Mouse (Mus musculus) thymus, postnatal 25 days (tissue): ENCODE measurements around the gene Met.

Experiments used
- DNase-seq: peaks from one replicate; pipeline ENCODE4 v3.0.0; 2022

Met gene

GRCm38 (mm10) chr6:17463434-17464280 lies at the start of gene Met:
Gene Met (plus strand): TSS chr6:17463800.
- DNase-seq = no peak

DNA sequence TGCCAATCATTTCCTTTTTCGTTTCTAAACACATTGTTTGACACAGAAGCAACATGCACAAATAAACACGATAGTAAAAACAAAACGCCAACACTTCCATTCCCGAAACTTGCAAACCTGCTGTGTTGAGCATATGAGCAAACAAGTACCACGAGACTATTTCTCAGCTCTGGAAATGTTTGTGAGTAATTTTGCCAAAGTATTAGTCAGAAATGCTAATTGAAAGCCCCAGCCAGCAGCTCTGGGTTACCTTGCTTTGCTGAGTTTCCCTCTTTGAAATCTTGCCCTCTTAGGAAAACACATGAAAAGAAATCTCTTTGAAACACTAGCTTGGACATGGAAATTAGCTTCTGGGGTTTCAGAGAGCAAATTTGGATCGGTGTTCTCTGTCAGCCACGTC lies 45.4 kb upstream of the Met start:
- DNase-seq = no peak

GRCm38 (mm10) chr6:17422432-17422831 lies 41.2 kb upstream of the Met start:
- DNase-seq = no peak

DNA sequence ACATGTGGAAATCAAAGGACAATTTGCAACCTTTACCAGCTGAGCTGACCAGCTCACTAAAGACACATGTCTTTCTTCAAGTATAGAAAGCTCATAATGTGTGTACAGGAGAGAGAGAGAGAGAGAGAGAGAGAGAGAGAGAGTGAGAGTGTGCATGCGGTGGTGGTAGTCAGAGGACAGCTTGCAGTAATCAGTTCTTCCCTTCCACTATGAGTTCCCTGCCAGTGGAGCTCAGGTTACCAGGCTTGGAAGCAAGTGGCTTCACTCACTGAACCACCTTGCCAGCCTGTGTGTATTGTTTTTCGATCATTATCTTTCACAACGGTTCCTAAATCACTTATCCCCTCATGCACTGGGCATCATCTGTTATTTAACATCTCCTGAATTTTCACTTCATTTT lies 34.6 kb upstream of the Met start:
- DNase-seq = no peak

DNA sequence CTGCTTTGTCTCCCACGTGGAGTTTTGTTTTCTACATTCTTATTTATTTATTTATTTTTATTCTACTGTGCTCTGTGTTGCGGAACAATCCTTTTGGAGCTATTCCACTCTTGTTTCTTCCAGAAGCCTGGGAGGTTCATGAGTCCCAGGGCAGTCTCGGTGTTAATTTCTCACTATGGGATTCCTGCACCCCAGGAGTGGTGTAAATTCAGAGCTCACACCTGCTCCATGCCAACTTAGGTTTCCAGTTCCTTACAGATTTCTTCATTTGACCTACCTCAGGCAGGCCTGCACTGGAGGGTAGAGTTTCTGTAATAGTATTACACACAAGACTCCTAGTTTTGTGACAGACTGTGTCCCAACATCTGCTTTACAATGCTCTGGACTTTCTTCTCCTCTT lies 34.0 kb upstream of the Met start:
- no peak for DNase-seq

DNA sequence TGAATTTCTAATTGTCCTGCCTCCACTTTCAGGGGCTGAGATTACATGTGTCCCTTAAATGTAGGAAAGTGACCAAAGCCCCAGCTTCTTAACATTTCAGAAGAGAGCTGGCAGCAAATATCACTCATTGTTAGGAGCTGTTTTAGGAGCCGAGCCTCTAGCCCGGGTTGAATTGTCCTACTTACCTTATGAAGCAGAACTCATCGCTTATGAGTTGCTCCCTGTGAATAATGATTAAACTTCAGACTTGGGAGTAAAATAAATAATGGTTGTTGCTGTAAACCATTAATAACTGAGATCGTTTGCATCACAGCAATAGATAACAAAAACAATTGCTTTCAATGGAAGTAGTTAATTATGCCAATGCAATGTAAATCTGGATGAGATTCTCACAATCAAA lies 20.3 kb upstream of the Met start:
- no peak for DNase-seq

DNA sequence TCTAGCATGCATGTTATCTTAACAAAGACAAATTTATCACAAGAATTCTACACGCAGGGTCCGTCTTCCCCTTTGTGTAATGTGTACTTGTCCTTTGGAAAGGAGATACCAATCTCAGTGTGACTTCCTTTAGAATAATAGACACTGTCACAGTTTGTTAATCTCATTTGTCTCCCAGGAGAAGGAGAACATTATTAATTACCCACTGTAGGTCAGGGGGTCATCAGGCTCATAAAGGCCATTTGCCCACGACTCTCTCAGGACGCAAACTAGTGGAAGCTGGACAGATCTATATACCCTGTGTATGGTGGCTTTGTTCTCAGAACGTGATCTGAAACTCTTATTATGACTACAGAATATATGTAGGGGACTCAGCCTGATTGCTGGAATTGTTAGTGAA lies 12.3 kb upstream of the Met start:
- DNase-seq = no peak

GRCm38 (mm10) chr6:17455116-17455515 lies 8.5 kb upstream of the Met start:
- DNase-seq = no peak

DNA sequence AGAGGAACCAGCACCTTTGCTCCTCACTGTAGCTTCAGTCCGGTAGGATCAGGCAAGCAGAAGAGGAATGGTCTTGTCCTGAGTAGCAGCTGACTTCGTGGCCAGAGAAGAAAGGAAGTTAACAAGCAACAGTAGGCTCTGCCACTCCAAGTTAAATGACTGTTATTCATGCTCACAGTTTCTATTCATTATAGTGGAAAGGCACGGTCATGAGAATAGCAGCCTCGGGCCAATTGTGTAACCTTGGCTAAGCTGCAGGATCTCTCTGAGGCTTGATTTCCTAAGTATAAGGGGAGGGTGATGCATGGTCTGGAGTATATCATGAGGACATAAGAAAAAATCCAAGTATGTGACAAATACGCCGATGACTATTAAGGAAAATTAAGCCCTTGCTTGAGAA lies 4.0 kb upstream of the Met start:
- DNase-seq = no peak

DNA sequence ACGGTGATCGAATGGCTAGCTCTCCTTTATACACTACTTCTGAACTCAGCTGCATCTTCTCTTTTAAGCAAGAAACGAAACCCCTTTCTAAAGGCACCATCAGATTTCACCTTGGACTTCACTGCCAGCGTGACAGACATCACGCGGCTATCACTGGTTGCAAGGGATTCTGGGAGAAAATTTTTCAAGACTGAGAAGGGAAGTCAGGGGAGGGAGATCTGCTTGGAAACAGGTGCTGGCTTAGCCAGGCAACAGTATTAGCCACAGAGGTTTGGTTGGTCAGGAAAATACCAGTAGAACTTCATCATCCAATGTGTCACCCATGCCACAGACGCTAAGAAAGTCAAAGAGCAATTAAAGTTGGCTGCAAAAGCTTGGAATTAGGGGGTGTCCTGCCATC lies 2.2 kb upstream of the Met start:
- DNase-seq = no peak

DNA sequence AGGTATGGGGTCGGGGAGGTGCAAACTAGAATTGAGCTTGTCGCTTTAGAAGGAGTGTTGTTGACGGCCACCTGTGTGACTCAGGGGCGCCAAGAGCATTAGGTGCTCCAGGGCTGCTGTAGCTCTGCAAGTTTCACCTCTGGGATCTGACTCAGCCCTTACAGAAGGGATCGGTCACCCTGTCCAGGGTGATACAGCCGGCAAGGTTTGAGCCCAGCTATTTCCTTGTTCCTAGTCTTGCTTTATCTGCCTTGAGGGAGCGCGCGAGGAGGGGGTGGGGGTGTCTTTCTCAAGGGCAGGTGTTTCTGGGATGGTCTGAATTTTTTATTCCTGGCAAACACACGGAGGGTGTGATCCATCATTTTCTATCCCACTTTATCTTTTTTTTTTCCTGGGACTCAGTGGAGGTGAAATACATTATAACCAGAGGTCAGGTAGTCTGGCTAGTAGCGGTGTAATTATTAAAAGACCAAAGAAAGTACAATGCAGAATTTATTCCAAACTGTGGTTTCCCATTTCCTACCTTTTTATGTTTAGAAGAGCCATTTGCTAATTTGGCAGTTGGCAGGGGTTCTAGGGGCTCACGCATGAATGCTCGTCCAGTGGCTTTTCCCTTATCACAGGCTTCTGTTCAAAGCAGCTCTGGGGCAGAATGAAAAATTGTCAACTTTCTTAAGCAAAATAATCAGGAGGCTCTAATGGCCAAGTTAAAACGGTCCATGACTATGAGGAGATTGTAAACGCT lies 853 bp downstream of the Met start:
- DNase-seq = no peak

DNA sequence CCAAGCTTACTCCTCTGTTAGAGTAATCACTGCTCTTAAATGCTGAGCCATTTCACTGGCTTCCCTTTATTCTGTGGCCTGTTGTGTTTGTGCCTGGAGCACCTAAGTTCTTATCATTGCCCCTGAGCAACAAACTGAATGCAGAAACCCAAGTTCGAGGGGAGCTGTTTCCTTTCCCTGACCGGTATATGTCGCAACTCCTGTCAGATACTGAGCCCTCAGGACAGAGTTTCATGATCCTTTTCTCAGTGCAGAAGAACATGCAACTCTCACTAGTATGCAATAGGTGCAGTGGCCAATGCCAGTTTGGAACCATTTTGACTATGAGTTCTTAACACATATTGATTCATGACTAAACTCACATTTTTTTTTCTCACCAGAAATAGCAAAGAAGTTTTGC lies 2.9 kb downstream of the Met start:
- no peak for DNase-seq

GRCm38 (mm10) chr6:17468993-17469392 lies 5.4 kb downstream of the Met start:
- DNase-seq = no peak

DNA sequence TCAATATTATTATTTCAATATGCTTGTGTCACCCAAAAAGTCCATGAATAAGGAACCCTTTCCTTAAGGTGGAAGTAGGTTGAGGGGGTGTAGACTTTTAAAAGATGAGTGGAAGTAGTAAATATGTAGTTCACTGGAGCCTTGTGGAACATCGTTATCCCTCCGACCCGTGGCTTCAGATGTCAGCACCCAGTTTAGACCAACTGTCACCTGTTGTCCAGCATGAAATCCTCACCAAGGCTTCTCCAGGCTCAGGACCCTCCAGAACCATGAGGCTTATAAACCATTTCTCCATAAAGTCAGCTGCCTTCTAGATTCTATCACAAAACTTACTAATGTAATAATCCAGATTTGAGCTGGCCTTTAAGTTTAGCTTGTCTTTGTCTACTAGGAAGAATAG lies 9.5 kb downstream of the Met start:
- no peak for DNase-seq

DNA sequence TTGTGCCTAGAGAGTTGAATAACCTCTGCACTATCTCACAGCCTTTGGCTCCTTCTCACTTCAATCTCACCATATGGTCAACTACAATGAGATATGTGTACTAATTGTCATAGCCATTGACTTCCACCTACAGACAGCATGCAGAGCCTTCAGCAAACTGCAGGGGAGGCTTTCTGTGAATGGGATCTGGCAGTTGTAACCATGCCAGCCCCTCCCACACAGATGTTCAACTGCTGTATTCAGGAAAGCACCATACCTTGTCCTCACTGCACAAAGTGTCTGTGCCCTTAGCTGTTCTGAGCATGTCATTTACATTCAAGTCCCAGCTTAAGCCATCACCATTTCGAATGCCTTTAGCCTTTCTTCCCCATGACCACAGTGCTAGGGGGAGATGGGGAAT lies 14.2 kb downstream of the Met start:
- DNase-seq = no peak

GRCm38 (mm10) chr6:17478252-17478651 lies 14.7 kb downstream of the Met start:
- DNase-seq = no peak

GRCm38 (mm10) chr6:17478838-17479570 lies 15.4 kb downstream of the Met start:
- DNase-seq = no peak

GRCm38 (mm10) chr6:17481068-17481467 lies 17.5 kb downstream of the Met start:
- no peak for DNase-seq

DNA sequence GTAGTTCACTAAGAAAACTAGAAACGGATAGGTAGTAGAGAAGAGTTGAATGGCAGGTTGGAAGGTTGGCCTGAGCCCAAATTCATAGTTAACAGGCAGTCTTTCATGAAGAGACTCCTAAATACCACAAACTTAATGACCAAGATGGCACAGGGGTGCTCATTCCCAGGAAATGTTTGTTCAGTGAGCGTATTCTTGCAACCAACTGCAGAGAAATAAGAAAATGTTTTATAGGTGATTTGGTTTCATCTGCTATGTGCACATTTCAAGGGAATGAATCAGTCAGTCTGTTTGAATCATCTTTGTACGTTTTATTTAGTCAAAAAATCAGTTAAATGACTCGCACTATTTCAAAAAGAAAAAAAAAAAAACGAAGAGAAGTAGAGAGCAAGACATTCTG lies 21.6 kb downstream of the Met start:
- DNase-seq = no peak

DNA sequence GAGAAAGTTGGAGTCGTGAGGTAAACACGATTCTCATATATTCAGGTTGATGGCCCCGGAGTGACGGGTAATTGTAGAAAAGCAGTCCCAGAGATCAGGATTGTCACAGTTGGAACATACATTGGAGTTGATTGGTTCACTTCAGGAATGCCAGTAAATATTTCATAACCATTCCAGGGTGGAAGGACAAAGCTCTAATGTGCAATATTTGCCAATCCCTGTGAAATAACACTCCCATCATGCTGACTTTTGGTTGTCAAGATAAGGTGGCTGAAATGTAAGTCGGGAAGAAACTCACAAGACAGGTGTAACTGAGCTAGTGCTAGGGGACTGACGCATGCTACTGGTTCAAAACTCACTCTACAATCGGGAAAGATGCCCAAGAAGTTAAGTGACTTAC lies 22.2 kb downstream of the Met start:
- no peak for DNase-seq

DNA sequence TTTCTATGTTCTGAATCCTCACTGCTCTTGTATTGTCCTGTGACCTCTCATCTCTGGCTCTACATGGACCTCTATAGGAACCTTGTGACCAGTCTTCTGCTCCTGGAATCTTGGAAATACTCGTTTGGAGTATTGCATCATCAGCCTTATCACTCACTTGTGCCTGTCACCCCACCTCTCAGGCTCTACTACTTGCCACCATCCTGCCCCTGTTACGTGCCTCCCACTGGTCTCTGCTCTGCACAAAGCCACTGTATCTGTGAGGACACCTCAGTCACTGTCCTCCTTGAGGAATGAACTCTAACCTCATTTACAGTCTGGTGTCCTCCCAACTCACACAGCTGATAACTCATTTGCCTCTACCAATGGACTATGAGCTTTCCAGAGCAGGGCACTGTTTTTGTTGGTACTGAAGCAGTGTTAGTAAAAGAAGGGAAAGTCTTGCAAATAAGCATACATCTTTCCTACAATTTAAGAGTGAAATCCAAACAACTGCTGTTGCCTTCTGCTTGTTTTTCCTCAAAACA lies 24.8 kb downstream of the Met start:
- no peak for DNase-seq

GRCm38 (mm10) chr6:17490786-17491185 lies 27.2 kb downstream of the Met start:
- DNase-seq = no peak

DNA sequence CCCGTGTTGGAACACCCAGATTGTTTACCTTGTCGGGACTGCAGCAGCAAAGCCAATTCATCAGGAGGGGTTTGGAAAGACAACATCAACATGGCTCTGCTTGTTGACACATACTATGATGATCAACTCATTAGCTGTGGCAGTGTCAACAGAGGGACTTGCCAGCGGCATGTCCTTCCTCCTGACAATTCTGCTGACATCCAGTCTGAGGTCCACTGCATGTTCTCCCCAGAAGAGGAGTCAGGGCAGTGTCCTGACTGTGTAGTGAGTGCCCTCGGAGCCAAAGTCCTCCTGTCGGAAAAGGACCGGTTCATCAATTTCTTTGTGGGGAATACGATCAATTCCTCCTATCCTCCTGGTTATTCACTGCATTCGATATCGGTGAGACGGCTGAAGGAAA lies 27.9 kb downstream of the Met start:
- no peak for DNase-seq

DNA sequence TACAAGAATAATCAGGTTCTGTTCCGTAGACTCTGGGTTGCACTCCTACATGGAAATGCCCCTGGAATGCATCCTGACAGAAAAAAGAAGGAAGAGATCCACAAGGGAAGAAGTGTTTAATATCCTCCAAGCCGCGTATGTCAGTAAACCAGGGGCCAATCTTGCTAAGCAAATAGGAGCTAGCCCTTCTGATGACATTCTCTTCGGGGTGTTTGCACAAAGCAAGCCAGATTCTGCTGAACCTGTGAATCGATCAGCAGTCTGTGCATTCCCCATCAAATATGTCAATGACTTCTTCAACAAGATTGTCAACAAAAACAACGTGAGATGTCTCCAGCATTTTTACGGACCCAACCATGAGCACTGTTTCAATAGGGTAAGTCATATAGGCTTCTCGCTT lies 28.5 kb downstream of the Met start:
- DNase-seq = no peak
